28 mouse cellular contexts compared by ENCODE assay signal in genomic region chr17:36486687-36487230, GRCm38 (mm10). TPM values are rescaled to one million over a fixed set of nuclear protein-coding genes. Genes with fewer than 3 reads are reported as not detected.
DNase-seq lines count a peak whose midpoint lies in the region; ATAC-seq and TF ChIP-seq lines count a peak whose summit lies in the region.
"Had no signal": no experiment of that assay in that cellular context is flagged by ENCODE, and none has a peak within 500 bp of the region (broad histone marks: within the 10 kb centered on the region; RNA-seq: fewer than 3 reads in every experiment).

No protein-coding gene starts in this region.

- peaks cover 6% of the 10 kb centered on the region; the same call in 1 of the 2 replicates for H3K27me3 ChIP-seq in liver, adult 2 months (ENCODE audit: control insufficient read depth, insufficient read depth, low read length)
- no peaks in the 10 kb centered on the region for H3K27me3 ChIP-seq in liver, embryonic 12.5 days (replicated peaks)
- H3K27me3 ChIP-seq in liver, postnatal 0 days (ENCODE audit: insufficient read depth, low read length), result no peaks in the 10 kb centered on the region
- H3K27me3 ChIP-seq in liver, embryonic 11.5 days (replicated peaks; ENCODE audit: control insufficient read depth, insufficient read depth, low read length), result no peaks in the 10 kb centered on the region
- no peaks in the 10 kb centered on the region for H3K27me3 ChIP-seq in forebrain, embryonic 11.5 days (ENCODE audit: control insufficient read depth, insufficient read depth, low read length)
- H3K27me3 ChIP-seq: Patski had no signal

- peak; percentile 90 for DNase-seq in liver, adult 2 months (ENCODE audit: extremely low read depth, low read depth, low spot score)
- DNase-seq in liver, postnatal 0 days, result no peak
- no peak for DNase-seq in liver, embryonic 11.5 days (ENCODE audit: low spot score)
- no peak for DNase-seq in forebrain, embryonic 11.5 days (ENCODE audit: low spot score)
- no peak for DNase-seq in natural killer cell, adult 2 months (ENCODE audit: low spot score in 2 of 2)
- DNase-seq: adrenal gland, adult 2 months; adrenal gland, adult 8-10 months; adrenal gland, postnatal 10 days; adrenal gland, postnatal 14 days; adrenal gland, postnatal 25 days; adrenal gland, postnatal 36 days; B cell, adult 2 months; cerebellum, adult 11 months; cerebellum, adult 11-12 months had no signal

- H3K9me3 ChIP-seq in liver, embryonic 12.5 days (replicated peaks), result no peaks in the 10 kb centered on the region
- H3K9me3 ChIP-seq in liver, postnatal 0 days (ENCODE audit: low read length), result no peaks in the 10 kb centered on the region
- H3K9me3 ChIP-seq in liver, embryonic 11.5 days (ENCODE audit: control insufficient read depth, low read length), result no peaks in the 10 kb centered on the region
- H3K9me3 ChIP-seq in forebrain, embryonic 11.5 days (ENCODE audit: control insufficient read depth, low read length), result no peaks in the 10 kb centered on the region
- H3K9me3 ChIP-seq: G1E had no signal

- H3K4me2 ChIP-seq in liver, embryonic 12.5 days, result no peak overlapping the region
- no peak overlapping the region for H3K4me2 ChIP-seq in liver, postnatal 0 days (ENCODE audit: low read depth, low read length)
- H3K4me2 ChIP-seq in liver, embryonic 11.5 days, result no peak overlapping the region
- H3K4me2 ChIP-seq in forebrain, embryonic 11.5 days (ENCODE audit: low read depth, low read length, severe bottlenecking), result no peak overlapping the region

- H3K79me2 ChIP-seq in liver, adult 2 months (ENCODE audit: control insufficient read depth, insufficient read depth, low read length), result no peaks in the 10 kb centered on the region

- no peak overlapping the region for H3K4me3 ChIP-seq in liver, adult 2 months (ENCODE audit: insufficient read depth, low read depth, low read length)
- H3K4me3 ChIP-seq in liver, embryonic 12.5 days, result no peak overlapping the region
- H3K4me3 ChIP-seq in liver, postnatal 0 days (ENCODE audit: low read depth, low read length), result no peak overlapping the region
- no peak overlapping the region for H3K4me3 ChIP-seq in liver, embryonic 11.5 days (ENCODE audit: low read depth, low read length)
- no peak overlapping the region for H3K4me3 ChIP-seq in forebrain, embryonic 11.5 days (ENCODE audit: low read depth, low read length)

- H3K9ac ChIP-seq in liver, adult 2 months (ENCODE audit: low read depth, low read length), result no peak overlapping the region
- H3K9ac ChIP-seq in liver, embryonic 12.5 days, result no peak overlapping the region
- H3K9ac ChIP-seq in liver, postnatal 0 days (replicated peaks), result no peak overlapping the region
- H3K9ac ChIP-seq in liver, embryonic 11.5 days (ENCODE audit: low read depth, low read length), result no peak overlapping the region
- H3K9ac ChIP-seq in forebrain, embryonic 11.5 days (ENCODE audit: low read length), result no peak overlapping the region

- no peak for TF ChIP-seq POLR2A in liver, adult 2 months (IDR thresholded peaks at IDR 0.05; ENCODE audit: extremely low read depth, insufficient read depth, low read length)

- H3K27ac ChIP-seq in liver, adult 2 months (replicated peaks; ENCODE audit: insufficient read depth, low read depth, low read length), result no peak overlapping the region
- no peak overlapping the region for H3K27ac ChIP-seq in liver, embryonic 12.5 days
- H3K27ac ChIP-seq in liver, postnatal 0 days (ENCODE audit: low read depth), result no peak overlapping the region
- H3K27ac ChIP-seq in liver, embryonic 11.5 days (ENCODE audit: low read depth, low read length), result no peak overlapping the region
- no peak overlapping the region for H3K27ac ChIP-seq in forebrain, embryonic 11.5 days (ENCODE audit: low read depth, low read length)

- peaks cover 4% of the 10 kb centered on the region; the same call in 1 of the 2 replicates for H3K4me1 ChIP-seq in liver, adult 2 months (ENCODE audit: control insufficient read depth, insufficient read depth, low read length)
- no peaks in the 10 kb centered on the region for H3K4me1 ChIP-seq in liver, embryonic 12.5 days
- H3K4me1 ChIP-seq in liver, postnatal 0 days (ENCODE audit: insufficient read depth), result 0 out of 2 replicates have a peak, but pooled peaks cover 5% of the 10 kb centered on the region
- H3K4me1 ChIP-seq in liver, embryonic 11.5 days (replicated peaks; ENCODE audit: control insufficient read depth, insufficient read depth, low read length), result no peaks in the 10 kb centered on the region
- no peaks in the 10 kb centered on the region for H3K4me1 ChIP-seq in forebrain, embryonic 11.5 days (replicated peaks; ENCODE audit: control insufficient read depth, insufficient read depth, low read length)

- TF ChIP-seq EP300 in liver, postnatal 0 days (IDR thresholded peaks at IDR 0.05; ENCODE audit: low read depth), result no peak

- WGBS in liver, adult 2 months, result 16% methylated on average over 1 of the region's 1 CpGs
- WGBS in liver, embryonic 12.5 days (ENCODE audit: insufficient replicate concordance), result 48% methylated on average over 1 of the region's 1 CpGs
- WGBS in liver, postnatal 0 days (ENCODE audit: insufficient replicate concordance), result 46% methylated on average over 1 of the region's 1 CpGs
- 55% methylated on average over 1 of the region's 1 CpGs for WGBS in liver, embryonic 11.5 days
- 73% methylated on average over 1 of the region's 1 CpGs for WGBS in forebrain, embryonic 11.5 days

- TF ChIP-seq CTCF in liver, adult 2 months (IDR thresholded peaks at IDR 0.05; ENCODE audit: low read depth, low read length), result no peak
- no peak for TF ChIP-seq CTCF in liver, postnatal 0 days (IDR thresholded peaks at IDR 0.05; ENCODE audit: low read depth)

- no peak for ATAC-seq in liver, embryonic 12.5 days
- peak; percentile 44; the same call in 1 of the 2 replicates for ATAC-seq in liver, postnatal 0 days
- no peak for ATAC-seq in liver, embryonic 11.5 days (replicated peaks; ENCODE audit: low FRiP score)
- ATAC-seq in granulocyte monocyte progenitor cell, adult 5-6 weeks (replicated peaks; ENCODE audit: poor library complexity, severe bottlenecking), result peak; percentile 58; the same call in 1 of the 2 replicates
- peak; percentile 50; the same call in 1 of the 2 replicates for ATAC-seq in megakaryocyte progenitor cell, adult 5-6 weeks (replicated peaks; ENCODE audit: poor library complexity)
- ATAC-seq in forebrain, embryonic 11.5 days (replicated peaks; ENCODE audit: low FRiP score), result no peak
- ATAC-seq: activated CD4-positive, CD25-positive, alpha-beta regulatory T cell, adult 4 months; CD4-positive, CD25-positive, alpha-beta regulatory T cell, adult 4 months; Patski had no signal

- H3K36me3 ChIP-seq in liver, adult 2 months (ENCODE audit: control insufficient read depth, insufficient read depth, low read length), result no peaks in the 10 kb centered on the region
- H3K36me3 ChIP-seq in liver, embryonic 12.5 days, result no peaks in the 10 kb centered on the region
- no peaks in the 10 kb centered on the region for H3K36me3 ChIP-seq in liver, postnatal 0 days (replicated peaks; ENCODE audit: insufficient read depth, low read length)
- no peaks in the 10 kb centered on the region for H3K36me3 ChIP-seq in liver, embryonic 11.5 days (ENCODE audit: control insufficient read depth, insufficient read depth, low read length)
- no peaks in the 10 kb centered on the region for H3K36me3 ChIP-seq in forebrain, embryonic 11.5 days (ENCODE audit: control insufficient read depth, insufficient read depth, low read length)
- H3K36me3 ChIP-seq: G1E had no signal

RNA-seq across cellular contexts. Expression of gene H2-M10.4, which starts 24.6 kb away (rescaled TPM):
- not detected in 2 replicates for total RNA-seq in liver, adult 2 months (2014; rRNA removed)
- not detected in 2 replicates for polyA plus RNA-seq in liver, adult 2 months (2012; rRNA removed)
- not detected in 2 replicates for polyA plus RNA-seq in liver, embryonic 12.5 days (2016; fragmentation: Nextera tagmentation; extraction: Ambion mirVana)
- polyA plus RNA-seq in liver, postnatal 0 days (2015; fragmentation: Nextera tagmentation; extraction: Ambion mirVana), result not detected in 2 replicates
- not detected in 2 replicates for polyA plus RNA-seq in liver, embryonic 11.5 days (2014; fragmentation: Nextera tagmentation; extraction: Ambion mirVana)
- total RNA-seq in granulocyte monocyte progenitor cell, adult 5-6 weeks (2014; fragmentation: Nextera tagmentation), result not detected in 2 replicates
- not detected in 2 replicates for total RNA-seq in granulocyte monocyte progenitor cell, adult 5-6 weeks (2017)
- not detected in 2 replicates for total RNA-seq in megakaryocyte progenitor cell, adult 5-6 weeks (2015)
- not detected in 2 replicates for total RNA-seq in megakaryocyte progenitor cell, adult 5-6 weeks (2017)
- polyA plus RNA-seq in forebrain, embryonic 11.5 days (2014; fragmentation: Nextera tagmentation; extraction: Ambion mirVana), result not detected in 2 replicates
- total RNA-seq: adrenal gland, adult 18-20 months; adrenal gland, adult 2 months; adrenal gland, adult 8-10 months; adrenal gland, postnatal 10 days; adrenal gland, postnatal 14 days; adrenal gland, postnatal 25 days; adrenal gland, postnatal 36 days; adrenal gland, postnatal 4 days; CH12.LX; ES-E14; G1E; MEL had no signal
- polyA plus RNA-seq: activated CD4-positive, CD25-positive, alpha-beta regulatory T cell, adult 4 months; adrenal gland, adult 2 months; brain, embryonic 14.5 days; C2C12; CD4-positive, CD25-positive, alpha-beta regulatory T cell, adult 4 months; G1E; Patski had no signal

Comparison
In these comparisons a context has a peak if more than half of its experiments do, and no peak if none do; other contexts are left out.
1. ATAC-seq: peak in liver, postnatal 0 days (single experiment), granulocyte monocyte progenitor cell, adult 5-6 weeks (single experiment) and megakaryocyte progenitor cell, adult 5-6 weeks (single experiment); none in liver, embryonic 12.5 days (single experiment), liver, embryonic 11.5 days (single experiment) and forebrain, embryonic 11.5 days (single experiment).